Mouse (Mus musculus) liver, postnatal 0 days (tissue): Measurements from ENCODE around the gene Ccdc174. TPM values are rescaled to one million over a fixed set of nuclear protein-coding genes. Genes with fewer than 3 reads are reported as not detected.

ENCODE experiments used
- ATAC-seq: fragments of 200-750 bp; cut with Nextera tagmentation; 2 replicates; pipeline ENCODE4 v1.8.0; 2017; ENCODE audit warnings: mild to moderate bottlenecking, moderate library complexity
- DNase-seq: peaks from one replicate; pipeline ENCODE4 v3.0.0-alpha.2; 2016
- H3K27ac ChIP-seq: fragments of 300-500 bp; sonication (generic); 2 replicates; pipeline ENCODE4 v1.5.1; 2014; ENCODE audit warnings: antibody characterized with exemption, moderate library complexity, mild to moderate bottlenecking, low read depth
- H3K27me3 ChIP-seq: fragments of 300-500 bp; sonication (generic); 2 replicates; pipeline ENCODE4 v1.6.1; 2014; ENCODE audit warnings: low read length, control low read depth, mixed read lengths; ENCODE audit not compliant: insufficient read depth
- H3K36me3 ChIP-seq: fragments of 300-500 bp; sonication (generic); replicated peaks from 2 replicates; pipeline ENCODE4 v1.6.1; 2014; ENCODE audit warnings: mild to moderate bottlenecking, control low read depth, low read length, moderate library complexity, mixed read lengths; ENCODE audit not compliant: insufficient read depth
- H3K4me1 ChIP-seq: fragments of 300-500 bp; sonication (generic); 2 replicates; pipeline ENCODE4 v1.6.1; 2014; ENCODE audit warnings: antibody characterized with exemption, mild to moderate bottlenecking, control low read depth; ENCODE audit not compliant: insufficient read depth
- H3K4me2 ChIP-seq: fragments of 300-500 bp; sonication (generic); 2 replicates; pipeline ENCODE4 v1.6.1; 2014; ENCODE audit warnings: low read depth, mild to moderate bottlenecking, low read length, moderate library complexity, mixed read lengths
- H3K4me3 ChIP-seq: fragments of 300-500 bp; sonication (generic); 2 replicates; pipeline ENCODE4 v1.5.1; 2014; ENCODE audit warnings: low read depth, low read length
- H3K9ac ChIP-seq: fragments of 300-500 bp; sonication (generic); replicated peaks from 2 replicates; pipeline ENCODE4 v1.6.1; 2014; ENCODE audit warnings: mild to moderate bottlenecking, moderate library complexity
- H3K9me3 ChIP-seq: fragments of 300-500 bp; sonication (generic); 2 replicates; pipeline ENCODE4 v1.6.1; 2016; ENCODE audit warnings: mild to moderate bottlenecking, control low read depth, low read length, mixed read lengths
- CTCF ChIP-seq: sonication (generic); IDR thresholded peaks from 2 replicates; pipeline ENCODE4 v1.5.1; 2016; ENCODE audit warnings: antibody characterized with exemption, low read depth
- EP300 ChIP-seq: IDR thresholded peaks from 2 replicates; pipeline ENCODE4 v1.6.1; 2016; ENCODE audit warnings: antibody characterized with exemption, low read depth, mild to moderate bottlenecking
- WGBS: fragments of 180-500 bp; shearing (Covaris S2); extraction: QIAGEN DNeasy Blood & Tissue Kit; methylation state at CpG from one replicate; pipeline ENCODE4 v1.1.7; 2014; ENCODE audit not compliant: insufficient replicate concordance; 5-methylcytosine and 5-hydroxymethylcytosine counted together
- polyA plus RNA-seq: library from polyadenylated mRNA; unstranded; fragments of >200 nt; fragmentation: Nextera tagmentation; extraction: Ambion mirVana; gene quantifications from 2 replicates; pipeline ENCODE4 v1.2.1, GENCODE M21; 2015

Gene Ccdc174
- polyA plus RNA-seq, result 12.5 and 14.6 TPM in 2 replicates

DNA sequence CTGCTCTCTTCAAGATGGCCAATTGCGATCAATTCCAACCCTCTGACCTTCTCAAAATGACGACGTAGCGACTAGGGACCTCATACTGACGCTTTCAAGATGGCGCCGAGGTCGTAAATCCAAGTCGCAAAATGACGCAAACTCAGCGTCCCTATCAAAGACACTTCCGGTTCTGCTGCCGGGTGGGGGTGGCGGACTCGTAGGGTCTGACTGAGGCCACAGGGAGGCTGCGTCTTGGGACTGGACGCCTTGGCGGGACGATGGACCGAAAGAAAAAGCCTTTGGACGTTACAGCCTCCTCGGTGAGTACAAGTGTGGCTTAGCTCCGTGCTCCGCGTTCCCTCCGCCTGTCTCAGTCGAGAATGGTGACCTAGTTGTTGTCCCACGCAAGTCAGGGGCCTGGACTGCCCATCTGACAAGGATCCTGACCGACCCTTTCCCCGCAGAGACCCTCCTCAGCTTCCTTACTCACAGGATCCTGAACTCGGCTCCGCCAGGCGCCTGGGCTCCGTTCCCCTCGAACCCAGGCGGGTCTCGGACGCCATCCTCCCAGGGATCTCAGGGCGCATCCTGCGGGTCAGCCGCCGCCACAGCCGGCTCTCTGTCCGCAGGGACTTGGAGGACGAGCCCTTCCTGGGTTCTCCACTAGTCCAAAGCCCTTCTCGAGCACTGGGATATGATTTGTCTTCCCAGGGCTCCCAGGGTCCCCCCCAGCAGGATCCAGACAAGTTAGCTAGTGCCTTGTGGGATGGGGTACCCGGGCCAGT lies at the start of gene Ccdc174:
Ccdc174 (plus strand) TSS at position 169 of the 767 bp plus-strand sequence.
- peak within 1 kb of the TSS; percentile 77 for H3K4me3 ChIP-seq
- DNase-seq (peak; percentile 92), ATAC-seq (peak; percentile 97)
- no peaks in the 10 kb centered on the region for H3K9me3 ChIP-seq
- 0 out of 2 replicates have a peak, but pooled peaks have one; percentile 12 for TF ChIP-seq CTCF
- no peak for TF ChIP-seq EP300
- H3K4me1 ChIP-seq, result peaks cover 9% of the 10 kb centered on the region
- peak within 1 kb of the TSS; percentile 68 for H3K4me2 ChIP-seq
- peak within 1 kb of the TSS; percentile 62 for H3K27ac ChIP-seq
- H3K36me3 ChIP-seq, result peaks cover 17% of the 10 kb centered on the region
- H3K9ac ChIP-seq, result peak within 1 kb of the TSS; percentile 76
- WGBS, result under 1% methylated on average over 47 of the region's 47 CpGs
- no peaks in the 10 kb centered on the region for H3K27me3 ChIP-seq

DNA sequence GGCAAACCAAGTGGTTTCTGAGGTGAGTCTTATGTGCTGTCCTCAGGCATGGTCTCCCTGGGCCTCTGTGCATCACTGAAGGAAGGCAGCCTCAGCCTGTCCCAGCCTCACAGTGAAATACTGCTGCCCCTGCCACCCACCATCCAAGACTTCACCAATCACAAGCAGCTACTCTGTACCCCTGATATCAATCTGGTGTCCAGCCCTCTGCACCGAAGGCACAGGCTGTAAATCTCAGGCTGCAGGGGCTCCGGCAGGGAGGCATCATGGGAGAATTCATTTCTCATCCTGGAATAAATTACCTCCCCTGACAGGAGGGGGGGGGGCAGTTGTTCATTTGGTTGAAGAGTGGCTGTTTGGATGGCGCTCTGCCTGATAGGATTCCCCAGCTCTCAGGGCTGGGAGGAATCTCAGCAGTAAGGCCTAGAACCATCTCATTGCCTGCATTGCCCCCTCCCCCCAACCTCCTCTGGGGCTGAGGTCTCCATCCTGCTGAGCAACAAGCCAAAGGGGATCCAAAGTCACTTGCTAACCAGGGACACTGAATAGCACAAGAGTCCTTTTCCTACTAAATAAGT lies 44.9 kb upstream of the Ccdc174 start:
- Histone ChIP-seq H3K9me3 (no peaks in the 10 kb centered on the region), H3K36me3 (no peaks in the 10 kb centered on the region), H3K4me3 (no peak overlapping the region), H3K4me2 (no peak overlapping the region), H3K4me1 (no peaks in the 10 kb centered on the region), H3K27me3 (no peaks in the 10 kb centered on the region), H3K27ac (no peak overlapping the region), H3K9ac (no peak overlapping the region)
- WGBS, result 69% methylated on average over 3 of the region's 3 CpGs
- TF ChIP-seq EP300 (no peak), CTCF (no peak)
- ATAC-seq (no peak), DNase-seq (no peak)

DNA sequence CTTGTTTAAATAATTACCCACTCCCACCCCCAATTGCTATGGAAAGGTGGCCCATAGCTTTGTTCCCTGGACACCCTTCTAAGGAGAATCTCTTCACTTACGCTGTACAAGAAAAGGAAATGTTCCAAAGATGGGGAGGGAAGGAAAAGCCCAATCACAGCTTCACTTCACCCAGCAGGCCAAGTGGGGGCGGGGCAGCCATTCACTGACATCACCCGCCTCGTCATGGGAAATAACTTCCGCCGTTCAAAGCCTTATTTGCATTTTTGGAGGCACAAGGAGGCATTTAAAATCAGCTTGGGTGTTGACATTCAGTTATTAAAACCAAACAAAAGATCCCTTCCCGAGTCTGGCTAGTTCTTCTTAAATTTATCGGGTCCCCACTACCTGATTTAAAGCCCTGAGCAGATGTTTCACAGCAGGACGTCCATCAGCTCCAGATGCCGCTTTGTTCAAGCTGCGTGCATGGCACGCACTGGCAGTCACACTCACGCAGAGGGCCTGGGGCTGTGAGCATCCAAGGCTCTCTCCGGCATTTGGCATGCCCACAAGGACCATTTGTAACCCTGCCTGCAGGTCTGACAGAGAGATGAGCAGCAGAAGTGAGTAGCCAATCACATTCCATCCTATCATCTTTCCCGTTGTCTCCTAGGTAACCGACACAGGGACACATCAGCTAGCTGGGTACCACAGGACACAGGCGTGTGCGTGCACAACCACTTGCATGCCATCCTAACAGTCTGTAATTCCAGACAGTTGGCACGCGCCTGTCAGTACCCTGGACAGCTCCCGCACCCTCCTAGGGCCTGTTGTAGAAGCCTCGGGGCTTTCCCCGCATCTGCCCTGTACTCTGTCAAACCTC lies 38.6 kb upstream of the Ccdc174 start:
- 18% methylated on average over 23 of the region's 23 CpGs for WGBS
- TF ChIP-seq EP300, result no peak
- TF ChIP-seq CTCF, result no peak
- DNase-seq (peak; percentile 65), ATAC-seq (no peak)
- no peaks in the 10 kb centered on the region for H3K9me3 ChIP-seq
- H3K4me2 ChIP-seq, result no peak overlapping the region
- no peaks in the 10 kb centered on the region for H3K36me3 ChIP-seq
- H3K4me1 ChIP-seq, result no peaks in the 10 kb centered on the region
- peaks cover 45% of the 10 kb centered on the region for H3K27me3 ChIP-seq
- no peak overlapping the region for H3K9ac ChIP-seq
- no peak overlapping the region for H3K4me3 ChIP-seq
- no peak overlapping the region for H3K27ac ChIP-seq

DNA sequence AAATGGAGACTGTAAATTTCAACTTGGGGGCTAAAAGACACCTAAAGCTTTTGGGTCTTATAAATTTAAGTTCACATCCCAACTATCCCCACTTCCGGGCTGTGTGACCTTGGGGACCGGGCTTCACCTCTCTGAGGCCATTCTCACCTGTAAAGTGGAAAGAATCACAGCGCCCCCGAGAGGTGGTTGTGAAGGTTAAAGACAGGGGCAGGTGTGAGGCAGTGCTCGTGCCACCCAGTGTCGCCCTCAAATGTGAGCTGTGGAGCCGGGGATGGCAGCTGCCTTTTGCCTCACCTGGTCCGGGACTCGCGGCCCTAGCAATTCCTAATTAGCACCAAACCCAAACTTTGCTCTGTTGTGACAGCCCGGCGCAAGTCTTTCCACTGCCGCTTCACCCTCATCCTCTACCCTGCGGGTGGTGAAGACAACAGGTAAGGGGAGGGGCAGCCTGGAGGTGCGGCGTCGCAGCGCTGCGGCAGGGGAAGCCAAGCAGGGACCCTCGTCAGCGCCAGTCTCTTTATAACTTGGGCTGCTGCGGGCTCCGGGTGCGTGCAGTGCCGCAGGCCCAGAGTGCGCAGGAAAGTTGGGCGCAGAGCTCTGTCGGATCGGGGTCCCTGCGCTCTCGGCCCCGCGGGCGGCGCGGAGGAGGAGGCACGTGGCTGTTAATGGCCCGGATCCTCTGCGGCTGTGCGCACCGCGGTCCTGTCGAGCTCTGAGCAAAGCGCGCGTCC lies 34.8 kb upstream of the Ccdc174 start:
- DNase-seq (no peak), ATAC-seq (no peak)
- no peaks in the 10 kb centered on the region for H3K9me3 ChIP-seq
- H3K4me3 ChIP-seq, result peak overlapping the region; percentile 2; the same call in 1 of the 2 replicates
- H3K4me2 ChIP-seq, result peak overlapping the region; percentile 49; the same call in 1 of the 2 replicates
- no peaks in the 10 kb centered on the region for H3K36me3 ChIP-seq
- peaks cover 57% of the 10 kb centered on the region for H3K27me3 ChIP-seq
- H3K4me1 ChIP-seq, result no peaks in the 10 kb centered on the region
- no peak overlapping the region for H3K9ac ChIP-seq
- WGBS, result 2% methylated on average over 46 of the region's 46 CpGs
- TF ChIP-seq CTCF (no peak), EP300 (no peak)
- H3K27ac ChIP-seq, result no peak overlapping the region

DNA sequence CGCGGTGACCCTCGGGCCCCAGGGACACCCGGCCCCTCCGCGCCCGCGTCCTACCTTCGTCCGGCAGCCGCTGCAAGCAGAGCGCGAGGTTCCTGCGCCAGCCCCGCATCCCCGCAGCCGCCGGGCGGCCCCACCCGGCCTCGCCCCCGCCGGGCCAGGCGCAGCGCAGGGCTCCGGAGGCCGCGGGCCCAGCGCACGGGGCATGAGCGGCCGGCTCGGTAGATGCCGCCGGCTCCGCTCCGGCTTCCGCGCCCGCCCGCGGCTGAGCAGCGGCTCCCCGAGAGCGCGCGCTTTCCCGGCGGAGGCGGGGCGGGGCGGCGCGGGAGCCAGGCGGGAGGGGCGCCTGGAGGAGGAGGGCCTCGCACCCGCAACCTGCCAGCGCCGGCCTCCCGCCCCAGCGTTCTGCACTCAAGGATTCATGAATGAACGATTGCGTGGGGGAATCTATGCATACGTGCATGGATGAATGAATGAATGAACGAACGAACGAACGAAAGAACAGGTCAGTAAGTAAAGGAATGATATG lies 34.2 kb upstream of the Ccdc174 start:
- peak overlapping the region; percentile 2; the same call in 1 of the 2 replicates for H3K4me3 ChIP-seq
- no peak for ATAC-seq
- H3K27ac ChIP-seq, result no peak overlapping the region
- peaks cover 57% of the 10 kb centered on the region for H3K27me3 ChIP-seq
- no peak for DNase-seq
- H3K36me3 ChIP-seq, result no peaks in the 10 kb centered on the region
- H3K4me2 ChIP-seq, result peak overlapping the region; percentile 49
- TF ChIP-seq EP300 (no peak), CTCF (no peak)
- H3K9ac ChIP-seq, result no peak overlapping the region
- WGBS, result 5% methylated on average over 66 of the region's 69 CpGs
- H3K9me3 ChIP-seq, result no peaks in the 10 kb centered on the region
- no peaks in the 10 kb centered on the region for H3K4me1 ChIP-seq
